Mouse (Mus musculus): ENCODE data around the gene Lonp2. TPM values are rescaled to one million over a fixed set of nuclear protein-coding genes. Genes with fewer than 3 reads are reported as not detected.

The Lonp2 gene
- polyA plus RNA-seq, 1 experiment from 2014 or later: 72.5 TPM

GRCm38 (mm10) chr8:86695703-86696102 is 71.9 kb downstream of the Lonp2 start:
- no peak for ATAC-seq
- 0 out of 2 replicates have a peak, but pooled peaks cover 3% of the 10 kb centered on the region for H3K36me3 ChIP-seq (ENCODE audit: control insufficient read depth, insufficient read depth, low read length)
- no peaks in the 10 kb centered on the region for H3K4me1 ChIP-seq (ENCODE audit: control insufficient read depth, insufficient read depth, low read length)
- H3K4me3 ChIP-seq (ENCODE audit: low read length): no peak overlapping the region
- 94% methylated on average over 2 of the region's 2 CpGs for WGBS
- no peak overlapping the region for H3K4me2 ChIP-seq (ENCODE audit: low read depth, low read length)
- H3K9ac ChIP-seq (ENCODE audit: low read depth, low read length): no peak overlapping the region
- no peak overlapping the region for H3K27ac ChIP-seq (ENCODE audit: low read length)
- no peaks in the 10 kb centered on the region for H3K9me3 ChIP-seq (ENCODE audit: control insufficient read depth, low read length)
- no peaks in the 10 kb centered on the region for H3K27me3 ChIP-seq (replicated peaks; ENCODE audit: control insufficient read depth, insufficient read depth, low read length)

GRCm38 (mm10) chr8:86698811-86699421 is 75.1 kb downstream of the Lonp2 start:
- H3K9me3 ChIP-seq (ENCODE audit: control insufficient read depth, low read length): no peaks in the 10 kb centered on the region
- peak; percentile 55; the same call in 1 of the 2 replicates for ATAC-seq
- H3K4me1 ChIP-seq (ENCODE audit: control insufficient read depth, insufficient read depth, low read length): no peaks in the 10 kb centered on the region
- no peak overlapping the region for H3K9ac ChIP-seq (ENCODE audit: low read depth, low read length)
- 63% methylated on average over 1 of the region's 1 CpGs for WGBS
- no peak overlapping the region for H3K27ac ChIP-seq (ENCODE audit: low read length)
- H3K36me3 ChIP-seq (ENCODE audit: control insufficient read depth, insufficient read depth, low read length): 0 out of 2 replicates have a peak, but pooled peaks cover 3% of the 10 kb centered on the region
- H3K4me3 ChIP-seq (ENCODE audit: low read length): no peak overlapping the region
- no peak overlapping the region for H3K4me2 ChIP-seq (ENCODE audit: low read depth, low read length)
- H3K27me3 ChIP-seq (replicated peaks; ENCODE audit: control insufficient read depth, insufficient read depth, low read length): no peaks in the 10 kb centered on the region

GRCm38 (mm10) chr8:86699471-86699870 is 75.6 kb downstream of the Lonp2 start:
- 0 out of 2 replicates have a peak, but pooled peaks cover 3% of the 10 kb centered on the region for H3K36me3 ChIP-seq (ENCODE audit: control insufficient read depth, insufficient read depth, low read length)
- no peak overlapping the region for H3K27ac ChIP-seq (ENCODE audit: low read length)
- no peaks in the 10 kb centered on the region for H3K27me3 ChIP-seq (replicated peaks; ENCODE audit: control insufficient read depth, insufficient read depth, low read length)
- no peak overlapping the region for H3K4me2 ChIP-seq (ENCODE audit: low read depth, low read length)
- ATAC-seq: no peak
- no peaks in the 10 kb centered on the region for H3K4me1 ChIP-seq (ENCODE audit: control insufficient read depth, insufficient read depth, low read length)
- H3K9me3 ChIP-seq (ENCODE audit: control insufficient read depth, low read length): no peaks in the 10 kb centered on the region
- WGBS: 84% methylated on average over 12 of the region's 12 CpGs
- H3K4me3 ChIP-seq (ENCODE audit: low read length): no peak overlapping the region
- H3K9ac ChIP-seq (ENCODE audit: low read depth, low read length): no peak overlapping the region

GRCm38 (mm10) chr8:86702453-86702852 is 78.6 kb downstream of the Lonp2 start:
- no peak for ATAC-seq
- Histone ChIP-seq H3K27ac (ENCODE audit: low read length) (no peak overlapping the region), H3K4me2 (ENCODE audit: low read depth, low read length) (no peak overlapping the region), H3K4me1 (ENCODE audit: control insufficient read depth, insufficient read depth, low read length) (no peaks in the 10 kb centered on the region), H3K9ac (ENCODE audit: low read depth, low read length) (no peak overlapping the region), H3K27me3 (replicated peaks; ENCODE audit: control insufficient read depth, insufficient read depth, low read length) (no peaks in the 10 kb centered on the region), H3K4me3 (ENCODE audit: low read length) (no peak overlapping the region), H3K36me3 (ENCODE audit: control insufficient read depth, insufficient read depth, low read length) (0 out of 2 replicates have a peak, but pooled peaks cover 3% of the 10 kb centered on the region), H3K9me3 (ENCODE audit: control insufficient read depth, low read length) (no peaks in the 10 kb centered on the region)
- WGBS: 80% methylated on average over 3 of the region's 3 CpGs

- no peaks in the 10 kb centered on the region for H3K4me1 ChIP-seq (ENCODE audit: control insufficient read depth, insufficient read depth, low read length)
- 88% methylated on average over 3 of the region's 3 CpGs for WGBS
Measured at GRCm38 (mm10) chr8:86705317-86705716, 81.5 kb downstream of the Lonp2 start.

GRCm38 (mm10) chr8:86706756-86707155 is 82.9 kb downstream of the Lonp2 start:
- 75% methylated on average over 5 of the region's 5 CpGs for WGBS
- H3K27ac ChIP-seq (ENCODE audit: low read length): no peak overlapping the region
- H3K4me2 ChIP-seq (ENCODE audit: low read depth, low read length): no peak overlapping the region

More at GRCm38 (mm10) chr8:86705317-86705716, 81.5 kb downstream of the Lonp2 start:
- H3K36me3 ChIP-seq (ENCODE audit: control insufficient read depth, insufficient read depth, low read length): 0 out of 2 replicates have a peak, but pooled peaks cover 3% of the 10 kb centered on the region
- H3K4me3 ChIP-seq (ENCODE audit: low read length): no peak overlapping the region
- no peaks in the 10 kb centered on the region for H3K27me3 ChIP-seq (replicated peaks; ENCODE audit: control insufficient read depth, insufficient read depth, low read length)
- H3K4me2 ChIP-seq (ENCODE audit: low read depth, low read length): no peak overlapping the region
- no peak overlapping the region for H3K9ac ChIP-seq (ENCODE audit: low read depth, low read length)
- ATAC-seq: no peak
- H3K9me3 ChIP-seq (ENCODE audit: control insufficient read depth, low read length): no peaks in the 10 kb centered on the region
- no peak overlapping the region for H3K27ac ChIP-seq (ENCODE audit: low read length)

GRCm38 (mm10) chr8:86707873-86708272 is 84.0 kb downstream of the Lonp2 start:
- Histone ChIP-seq H3K27me3 (replicated peaks; ENCODE audit: control insufficient read depth, insufficient read depth, low read length) (no peaks in the 10 kb centered on the region), H3K9ac (ENCODE audit: low read depth, low read length) (no peak overlapping the region), H3K36me3 (ENCODE audit: control insufficient read depth, insufficient read depth, low read length) (0 out of 2 replicates have a peak, but pooled peaks cover 3% of the 10 kb centered on the region), H3K27ac (ENCODE audit: low read length) (no peak overlapping the region), H3K4me2 (ENCODE audit: low read depth, low read length) (no peak overlapping the region), H3K9me3 (ENCODE audit: control insufficient read depth, low read length) (no peaks in the 10 kb centered on the region), H3K4me1 (ENCODE audit: control insufficient read depth, insufficient read depth, low read length) (no peaks in the 10 kb centered on the region), H3K4me3 (ENCODE audit: low read length) (no peak overlapping the region)
- ATAC-seq: no peak
- 66% methylated on average over 4 of the region's 4 CpGs for WGBS

More at GRCm38 (mm10) chr8:86706756-86707155, 82.9 kb downstream of the Lonp2 start:
- no peak for ATAC-seq
- Histone ChIP-seq H3K9ac (ENCODE audit: low read depth, low read length) (no peak overlapping the region), H3K4me1 (ENCODE audit: control insufficient read depth, insufficient read depth, low read length) (no peaks in the 10 kb centered on the region), H3K36me3 (ENCODE audit: control insufficient read depth, insufficient read depth, low read length) (0 out of 2 replicates have a peak, but pooled peaks cover 3% of the 10 kb centered on the region), H3K4me3 (ENCODE audit: low read length) (no peak overlapping the region), H3K27me3 (replicated peaks; ENCODE audit: control insufficient read depth, insufficient read depth, low read length) (no peaks in the 10 kb centered on the region), H3K9me3 (ENCODE audit: control insufficient read depth, low read length) (no peaks in the 10 kb centered on the region)

GRCm38 (mm10) chr8:86712594-86712993 is 88.8 kb downstream of the Lonp2 start:
- ATAC-seq: no peak
- H3K27me3 ChIP-seq (replicated peaks; ENCODE audit: control insufficient read depth, insufficient read depth, low read length): no peaks in the 10 kb centered on the region
- H3K4me3 ChIP-seq (ENCODE audit: low read length): no peak overlapping the region
- no peaks in the 10 kb centered on the region for H3K9me3 ChIP-seq (ENCODE audit: control insufficient read depth, low read length)
- H3K27ac ChIP-seq (ENCODE audit: low read length): no peak overlapping the region
- no peaks in the 10 kb centered on the region; the same call in 1 of the 2 replicates for H3K36me3 ChIP-seq (ENCODE audit: control insufficient read depth, insufficient read depth, low read length)
- no peak overlapping the region for H3K9ac ChIP-seq (ENCODE audit: low read depth, low read length)
- no peak overlapping the region for H3K4me2 ChIP-seq (ENCODE audit: low read depth, low read length)
- WGBS: 88% methylated on average over 3 of the region's 3 CpGs
- no peaks in the 10 kb centered on the region for H3K4me1 ChIP-seq (ENCODE audit: control insufficient read depth, insufficient read depth, low read length)

- Histone ChIP-seq H3K4me3 (ENCODE audit: low read length) (no peak overlapping the region), H3K9me3 (ENCODE audit: control insufficient read depth, low read length) (no peaks in the 10 kb centered on the region), H3K9ac (ENCODE audit: low read depth, low read length) (no peak overlapping the region), H3K27ac (ENCODE audit: low read length) (no peak overlapping the region), H3K27me3 (replicated peaks; ENCODE audit: control insufficient read depth, insufficient read depth, low read length) (no peaks in the 10 kb centered on the region), H3K36me3 (ENCODE audit: control insufficient read depth, insufficient read depth, low read length) (no peaks in the 10 kb centered on the region; the same call in 1 of the 2 replicates), H3K4me1 (ENCODE audit: control insufficient read depth, insufficient read depth, low read length) (no peaks in the 10 kb centered on the region), H3K4me2 (ENCODE audit: low read depth, low read length) (no peak overlapping the region)
- no peak for ATAC-seq
- WGBS: 69% methylated on average over 14 of the region's 14 CpGs
Measured at GRCm38 (mm10) chr8:86713407-86714188, 89.8 kb downstream of the Lonp2 start.
